Mouse (Mus musculus): Measurements from ENCODE around the gene Rasgef1c. TPM values are rescaled to one million over a fixed set of nuclear protein-coding genes. Genes with fewer than 3 reads are reported as not detected.

Gene Rasgef1c
- under 1 TPM; 0.26 to 0.44 TPM for total RNA-seq (2021)
- long read RNA-seq, experiment 1, partial matches to known transcripts: 0 of 1 reads
- long read RNA-seq, experiment 1, other reads (novel, unspliced or antisense): 1 of 1 reads
- long read RNA-seq, experiment 2: 0 reads

- peak; percentile 44 to 53 for DNase-seq
- intact Hi-C loops (cut with DNase I): loop anchor here (5.0 kb wide), 1 partner anchor 55 kb away; no protein-coding TSS in a partner anchor
Measured at GRCm38 (mm10) chr11:49901659-49902458, at the start of gene Rasgef1c. Rasgef1c (plus strand) TSS chr11:49901835.

- intact Hi-C loops (cut with DNase I): no loop called here
- DNase-seq: no peak
Measured at GRCm38 (mm10) chr11:49855144-49855543, 46.5 kb upstream of the Rasgef1c start.

- DNase-seq: no peak
Measured at GRCm38 (mm10) chr11:49861139-49861538, 40.5 kb upstream of the Rasgef1c start.

GRCm38 (mm10) chr11:49863926-49864325 lies 37.7 kb upstream of the Rasgef1c start:
- intact Hi-C loops (cut with DNase I): no loop called here

More at GRCm38 (mm10) chr11:49861139-49861538, 40.5 kb upstream of the Rasgef1c start:
- intact Hi-C loops (cut with DNase I): no loop called here

GRCm38 (mm10) chr11:49867320-49867719 lies 34.3 kb upstream of the Rasgef1c start:
- DNase-seq: no peak
- intact Hi-C loops (cut with DNase I): loop anchor here (5.0 kb wide), 1 partner anchor 215 kb away; no protein-coding TSS in a partner anchor

More at GRCm38 (mm10) chr11:49863926-49864325, 37.7 kb upstream of the Rasgef1c start:
- DNase-seq: no peak

GRCm38 (mm10) chr11:49869762-49870161 lies 31.9 kb upstream of the Rasgef1c start:
- no peak for DNase-seq
- intact Hi-C loops (cut with DNase I): loop anchor here (5.0 kb wide), 3 partner anchors 42 to 217 kb away; no protein-coding TSS in a partner anchor

- no peak for DNase-seq
- intact Hi-C loops (cut with DNase I): loop anchor here (5.0 kb wide), 2 partner anchors 45 to 145 kb away; no protein-coding TSS in a partner anchor
Measured at GRCm38 (mm10) chr11:49871914-49872313, 29.7 kb upstream of the Rasgef1c start.

- DNase-seq: no peak
- intact Hi-C loops (cut with DNase I): loop anchor here (5.0 kb wide), 2 partner anchors 45 to 145 kb away; no protein-coding TSS in a partner anchor
Measured at GRCm38 (mm10) chr11:49872779-49873178, 28.9 kb upstream of the Rasgef1c start.

- intact Hi-C loops (cut with DNase I): no loop called here
- DNase-seq: no peak
Measured at GRCm38 (mm10) chr11:49876948-49877817, 24.5 kb upstream of the Rasgef1c start.

GRCm38 (mm10) chr11:49879950-49880642 lies 21.5 kb upstream of the Rasgef1c start:
- intact Hi-C loops (cut with DNase I): no loop called here
- DNase-seq: no peak

- DNase-seq: no peak
- intact Hi-C loops (cut with DNase I): no loop called here
Measured at GRCm38 (mm10) chr11:49883394-49883793, 18.2 kb upstream of the Rasgef1c start.

- intact Hi-C loops (cut with DNase I): no loop called here
Measured at GRCm38 (mm10) chr11:49888469-49888868, 13.2 kb upstream of the Rasgef1c start.

GRCm38 (mm10) chr11:49891993-49892392 lies 9.6 kb upstream of the Rasgef1c start:
- intact Hi-C loops (cut with DNase I): no loop called here
- no peak for DNase-seq

More at GRCm38 (mm10) chr11:49888469-49888868, 13.2 kb upstream of the Rasgef1c start:
- no peak for DNase-seq

- DNase-seq: no peak
- intact Hi-C loops (cut with DNase I): no loop called here
Measured at GRCm38 (mm10) chr11:49893806-49894205, 7.8 kb upstream of the Rasgef1c start.

- intact Hi-C loops (cut with DNase I): no loop called here
Measured at GRCm38 (mm10) chr11:49895966-49896590, 5.6 kb upstream of the Rasgef1c start.

GRCm38 (mm10) chr11:49900043-49900442 lies 1.6 kb upstream of the Rasgef1c start:
- intact Hi-C loops (cut with DNase I): loop anchor here (5.0 kb wide), 1 partner anchor 57 kb away; no protein-coding TSS in a partner anchor
- DNase-seq: no peak

More at GRCm38 (mm10) chr11:49895966-49896590, 5.6 kb upstream of the Rasgef1c start:
- no peak for DNase-seq

GRCm38 (mm10) chr11:49900962-49901658 lies 525 bp upstream of the Rasgef1c start:
- intact Hi-C loops (cut with DNase I): loop anchor here (5.0 kb wide), 1 partner anchor 56 kb away; no protein-coding TSS in a partner anchor
- no peak for DNase-seq

- intact Hi-C loops (cut with DNase I): loop anchor here (5.0 kb wide), 1 partner anchor 54 kb away; no protein-coding TSS in a partner anchor
- peak; percentile 57 to 58 for DNase-seq
Measured at GRCm38 (mm10) chr11:49903333-49903732, 1.7 kb downstream of the Rasgef1c start.

Measured in gastrocnemius, postnatal 36 days (tissue).